Mouse (Mus musculus): ENCODE data around the gene Cela1.

DNA sequence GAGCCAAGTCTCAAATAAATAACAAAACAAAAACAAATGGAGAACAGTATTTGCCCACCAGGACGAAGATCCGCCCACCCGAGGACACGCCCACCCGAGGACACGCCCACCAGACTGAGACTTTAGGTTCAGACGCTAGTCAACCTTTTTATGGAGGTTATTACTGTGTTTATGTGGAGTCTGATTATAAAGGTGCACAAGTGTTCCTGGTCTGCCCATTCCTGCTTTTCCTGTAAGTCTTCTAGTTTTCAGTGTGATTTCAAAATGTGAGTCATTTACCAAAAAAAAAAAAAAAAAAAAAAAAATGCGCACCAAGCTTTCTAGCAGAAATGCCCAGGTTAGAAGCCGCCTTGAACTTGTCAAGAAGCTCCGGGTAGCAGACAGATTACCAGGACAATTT lies 60.4 kb downstream of the Cela1 start:
- TF ChIP-seq POLR2A (IDR thresholded peaks at IDR 0.05; ENCODE audit: extremely low read depth, insufficient read depth, low read length): no peak
- TF ChIP-seq CTCF (IDR thresholded peaks at IDR 0.05; ENCODE audit: extremely low read depth, insufficient read depth, low read length): no peak
